Mouse (Mus musculus): Measurements from ENCODE around the gene Pcid2. TPM values are rescaled to one million over a fixed set of nuclear protein-coding genes. Genes with fewer than 3 reads are reported as not detected.

The Pcid2 gene
- polyA plus RNA-seq, 1 experiment from 2014 or later, result 56.5 TPM

DNA sequence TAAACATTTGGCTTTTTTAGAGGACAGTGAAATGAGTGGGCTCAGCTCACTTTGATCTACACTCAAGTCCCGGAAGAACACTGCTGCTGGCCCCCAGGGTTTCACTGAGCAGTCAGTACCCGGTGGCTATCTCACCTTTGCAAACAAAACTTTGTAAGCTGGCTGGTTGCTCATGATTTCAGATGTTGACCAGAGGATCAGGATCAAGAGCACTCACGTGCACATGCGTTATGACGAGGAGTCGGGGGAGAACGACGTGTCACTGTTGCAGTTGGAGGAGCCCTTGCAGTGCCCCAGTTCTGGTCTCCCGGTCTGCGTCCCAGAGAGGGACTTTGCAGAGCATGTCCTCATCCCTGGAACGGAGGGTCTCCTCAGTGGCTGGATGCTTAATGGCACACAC is 32.0 kb downstream of the Pcid2 start:
- no peak overlapping the region for H3K9ac ChIP-seq
- 93% methylated on average over 11 of the region's 11 CpGs for WGBS
- H3K4me1 ChIP-seq, result no peaks in the 10 kb centered on the region
- H3K27me3 ChIP-seq (replicated peaks), result no peaks in the 10 kb centered on the region
- no peak overlapping the region for H3K4me2 ChIP-seq (replicated peaks)
- no peak for ATAC-seq (ENCODE audit: low FRiP score, low read depth)
- no peak overlapping the region for H3K4me3 ChIP-seq
- H3K9me3 ChIP-seq, result no peaks in the 10 kb centered on the region
- H3K36me3 ChIP-seq, result peaks cover 56% of the 10 kb centered on the region
- H3K27ac ChIP-seq, result no peak overlapping the region

DNA sequence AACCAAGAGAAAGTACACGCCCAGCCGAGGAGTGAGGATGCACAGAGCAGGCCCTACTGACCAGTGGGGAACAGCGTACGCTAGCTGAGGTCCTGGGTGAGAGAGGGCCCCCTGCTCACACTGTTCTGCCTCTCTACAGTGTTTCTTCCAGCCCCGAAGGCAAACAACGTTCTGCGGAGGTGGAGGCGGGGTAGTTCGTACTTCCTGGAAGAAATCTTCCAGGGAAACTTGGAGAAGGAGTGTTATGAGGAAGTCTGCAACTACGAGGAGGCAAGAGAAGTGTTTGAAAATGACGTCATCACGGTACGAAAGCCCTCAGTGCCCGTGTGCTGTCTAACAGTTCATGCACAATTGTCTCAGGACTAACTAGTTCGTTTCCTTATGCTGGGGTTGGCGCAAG is 42.1 kb downstream of the Pcid2 start:
- Histone ChIP-seq H3K27ac (no peak overlapping the region), H3K4me2 (replicated peaks) (no peak overlapping the region), H3K9me3 (no peaks in the 10 kb centered on the region), H3K4me3 (no peak overlapping the region), H3K36me3 (no peaks in the 10 kb centered on the region), H3K9ac (no peak overlapping the region), H3K4me1 (no peaks in the 10 kb centered on the region), H3K27me3 (replicated peaks) (no peaks in the 10 kb centered on the region)
- WGBS, result 83% methylated on average over 16 of the region's 16 CpGs
- no peak for ATAC-seq (ENCODE audit: low FRiP score, low read depth)

DNA sequence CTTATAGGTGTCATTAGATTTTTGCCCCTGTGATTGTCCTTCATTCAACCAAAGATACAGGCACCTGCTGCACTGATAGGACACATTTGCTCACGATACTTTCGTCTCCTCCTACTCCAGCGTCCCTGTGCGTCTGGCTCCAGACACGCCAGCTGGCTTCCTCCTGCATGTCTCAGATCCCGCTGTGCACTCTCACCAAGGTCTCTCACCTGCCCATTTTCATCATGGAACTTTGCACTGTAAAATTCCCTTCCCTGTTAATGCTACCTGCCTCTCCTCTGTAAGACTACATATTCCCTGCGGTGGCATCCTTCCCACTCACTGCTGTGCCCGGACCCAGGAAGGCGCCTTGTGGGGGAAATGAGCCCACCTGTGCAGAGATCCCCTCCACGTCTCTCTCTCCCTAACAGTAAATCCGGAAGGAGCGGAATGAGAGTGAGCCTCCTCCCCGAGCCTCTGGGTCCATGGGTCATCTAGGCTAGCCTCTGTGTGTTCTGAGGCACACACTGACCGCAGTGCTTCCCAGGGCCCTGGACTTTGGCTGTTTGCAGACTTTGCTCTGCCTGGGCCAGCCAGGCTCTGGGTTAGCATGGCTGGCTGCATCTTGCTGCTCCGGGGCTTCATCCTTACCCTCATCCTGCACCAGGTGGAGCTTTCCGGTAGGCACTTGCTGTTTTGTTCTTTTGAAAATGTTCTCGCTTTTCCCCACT is 44.7 kb downstream of the Pcid2 start, which contains the start of gene Proz:
Gene Proz, plus strand, starts transcription at position 474 of the 710 bp plus-strand sequence.
- H3K27me3 ChIP-seq (replicated peaks), result no peaks in the 10 kb centered on the region
- H3K9me3 ChIP-seq, result no peaks in the 10 kb centered on the region
- H3K4me2 ChIP-seq (replicated peaks), result no peak within 1 kb of the TSS
- H3K36me3 ChIP-seq, result no peaks in the 10 kb centered on the region
- no peaks in the 10 kb centered on the region for H3K4me1 ChIP-seq
- H3K27ac ChIP-seq, result no peak within 1 kb of the TSS
- 84% methylated on average over 17 of the region's 17 CpGs for WGBS
- no peak within 1 kb of the TSS for H3K9ac ChIP-seq
- no peak within 1 kb of the TSS for H3K4me3 ChIP-seq
- ATAC-seq (ENCODE audit: low FRiP score, low read depth), result no peak

- no peaks in the 10 kb centered on the region for H3K9me3 ChIP-seq
- no peak overlapping the region for H3K4me3 ChIP-seq
- WGBS, result 88% methylated on average over 4 of the region's 4 CpGs
- no peak overlapping the region for H3K27ac ChIP-seq
- no peak overlapping the region for H3K9ac ChIP-seq
- ATAC-seq (ENCODE audit: low FRiP score, low read depth), result no peak
- H3K4me1 ChIP-seq, result no peaks in the 10 kb centered on the region
- H3K36me3 ChIP-seq, result no peaks in the 10 kb centered on the region
- no peak overlapping the region for H3K4me2 ChIP-seq (replicated peaks)
- no peaks in the 10 kb centered on the region for H3K27me3 ChIP-seq (replicated peaks)
These were observed 47.9 kb downstream of the Pcid2 start for GRCm38 (mm10) chr8:13057351-13057750.

GRCm38 (mm10) chr8:13050550-13050949 is 54.7 kb downstream of the Pcid2 start:
- WGBS, result 84% methylated on average over 10 of the region's 10 CpGs
- Histone ChIP-seq H3K9ac (no peak overlapping the region), H3K27ac (no peak overlapping the region), H3K4me3 (no peak overlapping the region), H3K36me3 (no peaks in the 10 kb centered on the region), H3K4me2 (replicated peaks) (no peak overlapping the region), H3K4me1 (no peaks in the 10 kb centered on the region), H3K27me3 (replicated peaks) (no peaks in the 10 kb centered on the region), H3K9me3 (no peaks in the 10 kb centered on the region)
- ATAC-seq (ENCODE audit: low FRiP score, low read depth), result no peak

DNA sequence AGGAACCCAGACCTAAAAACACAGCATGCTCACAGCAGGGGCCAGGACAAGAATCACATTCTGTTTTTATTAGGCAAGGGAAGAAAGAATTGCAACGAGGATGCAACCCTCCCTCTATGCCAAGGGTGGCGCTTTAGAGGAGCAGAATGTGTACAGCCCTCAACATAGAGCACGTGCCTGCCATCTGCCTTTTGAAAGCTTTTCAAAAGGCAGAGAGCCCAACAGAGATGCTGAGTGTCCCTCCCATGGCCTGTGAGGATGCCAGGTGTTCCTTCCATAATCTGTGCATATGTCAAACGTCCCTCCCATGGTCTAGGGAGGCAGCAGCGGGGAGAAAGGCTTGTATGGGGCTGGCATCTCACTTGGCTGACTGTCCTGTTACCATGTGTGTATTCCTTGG is 57.6 kb downstream of the Pcid2 start:
- Histone ChIP-seq H3K9ac (no peak overlapping the region), H3K27me3 (replicated peaks) (no peaks in the 10 kb centered on the region), H3K4me3 (no peak overlapping the region), H3K9me3 (no peaks in the 10 kb centered on the region), H3K4me2 (replicated peaks) (no peak overlapping the region), H3K36me3 (no peaks in the 10 kb centered on the region), H3K27ac (no peak overlapping the region), H3K4me1 (no peaks in the 10 kb centered on the region)
- 56% methylated on average over 5 of the region's 5 CpGs for WGBS
- ATAC-seq (ENCODE audit: low FRiP score, low read depth), result no peak

DNA sequence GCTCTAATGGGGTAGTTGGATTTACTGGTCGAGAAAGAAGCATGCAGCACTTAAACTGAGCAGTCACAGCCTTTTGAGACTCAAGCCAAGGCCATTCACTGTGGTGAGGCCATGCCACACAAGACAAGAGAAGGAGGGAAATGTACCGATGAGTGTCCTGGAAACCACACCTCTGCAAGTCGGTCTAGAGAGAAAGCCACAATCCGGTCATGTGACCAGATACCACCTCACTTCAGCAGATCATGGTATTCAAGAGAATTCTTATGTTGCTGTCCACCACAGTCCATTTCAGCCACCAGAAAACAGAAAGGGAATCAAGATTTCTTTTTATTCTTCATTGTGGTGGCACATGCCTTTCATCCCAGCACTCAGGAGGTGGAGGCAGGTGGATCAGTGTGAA is 63.8 kb downstream of the Pcid2 start:
- H3K27me3 ChIP-seq (replicated peaks), result no peaks in the 10 kb centered on the region
- ATAC-seq (ENCODE audit: low FRiP score, low read depth), result no peak
- H3K27ac ChIP-seq, result no peak overlapping the region
- H3K4me2 ChIP-seq (replicated peaks), result no peak overlapping the region
- no peak overlapping the region for H3K9ac ChIP-seq
- H3K4me3 ChIP-seq, result no peak overlapping the region
- 85% methylated on average over 4 of the region's 4 CpGs for WGBS
- H3K36me3 ChIP-seq, result no peaks in the 10 kb centered on the region
- no peaks in the 10 kb centered on the region for H3K9me3 ChIP-seq
- H3K4me1 ChIP-seq, result no peaks in the 10 kb centered on the region

DNA sequence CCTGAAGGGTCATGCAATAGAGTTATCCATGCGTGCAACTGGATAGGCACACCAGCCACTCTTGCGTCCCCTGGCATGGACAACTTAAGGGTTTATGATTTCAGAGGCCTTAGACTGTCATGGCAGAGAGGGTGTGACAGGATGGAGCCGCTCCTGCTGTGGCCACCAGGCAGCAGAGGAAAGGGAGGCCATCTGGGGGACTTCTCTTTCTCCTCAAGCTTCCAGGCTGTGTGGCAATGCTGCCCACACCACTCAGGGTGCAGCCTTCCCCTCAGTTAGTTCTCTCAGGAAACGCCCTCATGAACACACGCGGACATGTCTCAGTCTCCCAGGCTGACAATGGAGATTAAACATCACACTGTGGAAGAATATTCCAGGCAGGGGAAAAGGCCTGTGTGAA is 66.2 kb downstream of the Pcid2 start:
- Histone ChIP-seq H3K4me1 (no peaks in the 10 kb centered on the region), H3K27me3 (replicated peaks) (no peaks in the 10 kb centered on the region), H3K4me2 (replicated peaks) (no peak overlapping the region), H3K9ac (no peak overlapping the region), H3K36me3 (no peaks in the 10 kb centered on the region), H3K27ac (no peak overlapping the region), H3K9me3 (no peaks in the 10 kb centered on the region), H3K4me3 (no peak overlapping the region)
- ATAC-seq (ENCODE audit: low FRiP score, low read depth), result no peak
- WGBS, result 90% methylated on average over 6 of the region's 6 CpGs

GRCm38 (mm10) chr8:13037569-13037968 is 67.7 kb downstream of the Pcid2 start:
- 51% methylated on average over 5 of the region's 5 CpGs for WGBS
- Histone ChIP-seq H3K4me2 (replicated peaks) (no peak overlapping the region), H3K9ac (no peak overlapping the region), H3K4me1 (no peaks in the 10 kb centered on the region), H3K9me3 (no peaks in the 10 kb centered on the region), H3K4me3 (no peak overlapping the region), H3K36me3 (no peaks in the 10 kb centered on the region), H3K27ac (no peak overlapping the region), H3K27me3 (replicated peaks) (no peaks in the 10 kb centered on the region)
- no peak for ATAC-seq (ENCODE audit: low FRiP score, low read depth)

DNA sequence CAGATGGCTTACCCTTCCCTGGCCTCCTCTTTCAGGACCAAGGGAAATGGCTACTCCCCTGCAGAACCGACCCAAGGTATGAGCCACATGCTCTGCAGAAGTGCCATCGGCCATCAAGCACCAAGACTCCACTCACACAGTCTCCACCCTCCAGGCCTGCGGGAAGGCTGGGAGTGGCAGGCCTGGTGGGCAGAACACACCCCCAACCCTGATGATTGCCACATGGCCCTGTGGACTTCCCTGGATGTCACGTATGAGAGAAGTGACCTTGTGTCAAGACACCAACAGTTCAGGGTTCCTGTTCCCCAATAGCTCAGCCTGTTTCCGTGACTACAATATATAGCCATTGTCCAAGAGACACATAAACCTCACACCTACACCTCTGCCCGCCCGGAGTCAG is 68.2 kb downstream of the Pcid2 start, which contains the start of gene F10:
Gene F10, plus strand, starts transcription at position 294 of the 400 bp plus-strand sequence.
- no peaks in the 10 kb centered on the region for H3K9me3 ChIP-seq
- no peak within 1 kb of the TSS for H3K4me3 ChIP-seq
- H3K4me2 ChIP-seq (replicated peaks), result no peak within 1 kb of the TSS
- no peaks in the 10 kb centered on the region for H3K27me3 ChIP-seq (replicated peaks)
- H3K4me1 ChIP-seq, result no peaks in the 10 kb centered on the region
- WGBS, result 71% methylated on average over 7 of the region's 7 CpGs
- H3K27ac ChIP-seq, result no peak within 1 kb of the TSS
- no peak for ATAC-seq (ENCODE audit: low FRiP score, low read depth)
- no peaks in the 10 kb centered on the region for H3K36me3 ChIP-seq
- H3K9ac ChIP-seq, result no peak within 1 kb of the TSS

- H3K4me2 ChIP-seq (replicated peaks), result no peak overlapping the region
- no peak overlapping the region for H3K27ac ChIP-seq
- H3K9ac ChIP-seq, result no peak overlapping the region
- H3K27me3 ChIP-seq (replicated peaks), result no peaks in the 10 kb centered on the region
- no peak for ATAC-seq (ENCODE audit: low FRiP score, low read depth)
- H3K9me3 ChIP-seq, result no peaks in the 10 kb centered on the region
- no peaks in the 10 kb centered on the region for H3K36me3 ChIP-seq
- no peak overlapping the region for H3K4me3 ChIP-seq
- H3K4me1 ChIP-seq, result no peaks in the 10 kb centered on the region
- WGBS, result 93% methylated on average over 10 of the region's 10 CpGs
These were observed 68.9 kb downstream of the Pcid2 start for GRCm38 (mm10) chr8:13036346-13036812.

- Histone ChIP-seq H3K27me3 (replicated peaks) (no peaks in the 10 kb centered on the region), H3K9me3 (no peaks in the 10 kb centered on the region), H3K36me3 (no peaks in the 10 kb centered on the region), H3K27ac (no peak overlapping the region), H3K4me2 (replicated peaks) (no peak overlapping the region), H3K9ac (no peak overlapping the region), H3K4me1 (no peaks in the 10 kb centered on the region), H3K4me3 (no peak overlapping the region)
- WGBS, result 79% methylated on average over 5 of the region's 5 CpGs
- no peak for ATAC-seq (ENCODE audit: low FRiP score, low read depth)
These were observed 76.8 kb downstream of the Pcid2 start for GRCm38 (mm10) chr8:13028482-13028881.

- Histone ChIP-seq H3K27me3 (replicated peaks) (no peaks in the 10 kb centered on the region), H3K4me1 (no peaks in the 10 kb centered on the region), H3K27ac (no peak overlapping the region), H3K4me3 (no peak overlapping the region), H3K36me3 (no peaks in the 10 kb centered on the region), H3K9ac (no peak overlapping the region), H3K4me2 (replicated peaks) (no peak overlapping the region), H3K9me3 (no peaks in the 10 kb centered on the region)
- no peak for ATAC-seq (ENCODE audit: low FRiP score, low read depth)
- 88% methylated on average over 5 of the region's 5 CpGs for WGBS
These were observed 77.6 kb downstream of the Pcid2 start for GRCm38 (mm10) chr8:13027615-13028014.
